10 mouse cellular contexts compared by ENCODE assay signal in genomic region chr15:82298764-82299561, GRCm38 (mm10). TPM values are rescaled to one million over a fixed set of nuclear protein-coding genes. Genes with fewer than 3 reads are reported as not detected.
DNase-seq lines count a peak whose midpoint lies in the region; ATAC-seq and TF ChIP-seq lines count a peak whose summit lies in the region.
"Had no signal": no experiment of that assay in that cellular context is flagged by ENCODE, and none has a peak within 500 bp of the region (broad histone marks: within the 10 kb centered on the region; RNA-seq: fewer than 3 reads in every experiment).

Gene Wbp2nl (plus strand): TSS chr15:82298954.

- H3K4me1 ChIP-seq in forebrain, postnatal 0 days (ENCODE audit: insufficient read depth) = no peaks in the 10 kb centered on the region
- H3K4me1 ChIP-seq in forebrain, embryonic 16.5 days (replicated peaks; ENCODE audit: control insufficient read depth, insufficient read depth, low read length) = peaks cover 6% of the 10 kb centered on the region
- H3K4me1 ChIP-seq in lung, embryonic 15.5 days = no peaks in the 10 kb centered on the region; the same call in 1 of the 2 replicates
- no peaks in the 10 kb centered on the region for H3K4me1 ChIP-seq in lung, adult 2 months (ENCODE audit: control insufficient read depth, insufficient read depth, low read length)
- no peaks in the 10 kb centered on the region for H3K4me1 ChIP-seq in stomach, postnatal 0 days (replicated peaks; ENCODE audit: control insufficient read depth, insufficient read depth)

- H3K27me3 ChIP-seq in forebrain, postnatal 0 days (ENCODE audit: insufficient read depth, low read length) = no peaks in the 10 kb centered on the region
- H3K27me3 ChIP-seq in forebrain, embryonic 16.5 days (replicated peaks; ENCODE audit: control insufficient read depth, insufficient read depth, low read length) = no peaks in the 10 kb centered on the region
- no peaks in the 10 kb centered on the region for H3K27me3 ChIP-seq in lung, embryonic 15.5 days
- H3K27me3 ChIP-seq in stomach, postnatal 0 days (ENCODE audit: control insufficient read depth, insufficient read depth, low read length) = no peaks in the 10 kb centered on the region

- H3K4me2 ChIP-seq in forebrain, postnatal 0 days (ENCODE audit: low read depth) = no peak within 1 kb of the TSS
- H3K4me2 ChIP-seq in forebrain, embryonic 16.5 days (ENCODE audit: low read length) = no peak within 1 kb of the TSS
- peak within 1 kb of the TSS; percentile 35; the same call in 1 of the 2 replicates for H3K4me2 ChIP-seq in lung, embryonic 15.5 days
- no peak within 1 kb of the TSS for H3K4me2 ChIP-seq in stomach, postnatal 0 days (replicated peaks; ENCODE audit: low read depth)

- no peaks in the 10 kb centered on the region for H3K36me3 ChIP-seq in forebrain, postnatal 0 days (ENCODE audit: insufficient read depth)
- no peaks in the 10 kb centered on the region for H3K36me3 ChIP-seq in forebrain, embryonic 16.5 days (ENCODE audit: control insufficient read depth, insufficient read depth)
- no peaks in the 10 kb centered on the region for H3K36me3 ChIP-seq in lung, embryonic 15.5 days
- no peaks in the 10 kb centered on the region for H3K36me3 ChIP-seq in stomach, postnatal 0 days (ENCODE audit: control insufficient read depth, insufficient read depth, low read length)

- 61% methylated on average over 38 of the region's 39 CpGs for WGBS in forebrain, postnatal 0 days
- WGBS in forebrain, embryonic 16.5 days = 62% methylated on average over 39 of the region's 39 CpGs
- WGBS in lung, embryonic 15.5 days = 54% methylated on average over 39 of the region's 39 CpGs
- WGBS in lung, adult 2 months = 59% methylated on average over 39 of the region's 39 CpGs
- 58% methylated on average over 39 of the region's 39 CpGs for WGBS in stomach, postnatal 0 days

- intact Hi-C loops in gastrocnemius, adult 2 months (cut with DNase I) = no loop called here

- H3K9ac ChIP-seq in forebrain, postnatal 0 days = no peak within 1 kb of the TSS
- H3K9ac ChIP-seq in forebrain, embryonic 16.5 days (replicated peaks; ENCODE audit: low read depth, low read length) = no peak within 1 kb of the TSS
- H3K9ac ChIP-seq in lung, embryonic 15.5 days = no peak within 1 kb of the TSS
- H3K9ac ChIP-seq in stomach, postnatal 0 days (ENCODE audit: low read length) = no peak within 1 kb of the TSS

- TF ChIP-seq CTCF in forebrain, postnatal 0 days (IDR thresholded peaks at IDR 0.05; ENCODE audit: low read depth) = no peak
- no peak for TF ChIP-seq CTCF in lung, adult 2 months (IDR thresholded peaks at IDR 0.05; ENCODE audit: insufficient read depth, low read length)
- TF ChIP-seq CTCF in stomach, postnatal 0 days (IDR thresholded peaks at IDR 0.05; ENCODE audit: low read depth) = no peak
- no peak for TF ChIP-seq CTCF in gastrocnemius, adult 2 months (IDR thresholded peaks at IDR 0.05)

- no peak for TF ChIP-seq POLR2A in lung, adult 2 months (IDR thresholded peaks at IDR 0.05; ENCODE audit: borderline replicate concordance, extremely low read depth, low read depth, low read length)

- peak; percentile 6; the same call in 1 of the 2 replicates for ATAC-seq in forebrain, postnatal 0 days
- ATAC-seq in forebrain, embryonic 16.5 days = no peak
- no peak for ATAC-seq in lung, embryonic 15.5 days (ENCODE audit: borderline replicate concordance, extremely low read depth, low FRiP score, low TSS enrichment)
- no peak for ATAC-seq in stomach, postnatal 0 days (ENCODE audit: low FRiP score, low TSS enrichment)

- H3K27ac ChIP-seq in forebrain, postnatal 0 days (ENCODE audit: low read depth, low read length) = no peak within 1 kb of the TSS
- H3K27ac ChIP-seq in forebrain, embryonic 16.5 days (ENCODE audit: low read length) = no peak within 1 kb of the TSS
- H3K27ac ChIP-seq in lung, embryonic 15.5 days = no peak within 1 kb of the TSS
- no peak within 1 kb of the TSS for H3K27ac ChIP-seq in stomach, postnatal 0 days (replicated peaks)
- no peak within 1 kb of the TSS for H3K27ac ChIP-seq in gastrocnemius, adult 2 months

- DNase-seq in forebrain, postnatal 0 days = no peak
- DNase-seq in lung, adult 2 months = no peak
- peak; percentile 59 for DNase-seq in liver
- DNase-seq in stomach, postnatal 0 days (ENCODE audit: low spot score) = peak; percentile 35
- DNase-seq in cerebellum, adult 11-12 months = no peak
- no peak for DNase-seq in gastrocnemius, adult 2 months

- no peaks in the 10 kb centered on the region for H3K9me3 ChIP-seq in forebrain, postnatal 0 days (ENCODE audit: low read length)
- no peaks in the 10 kb centered on the region for H3K9me3 ChIP-seq in forebrain, embryonic 16.5 days (ENCODE audit: control insufficient read depth, low read length)
- no peaks in the 10 kb centered on the region for H3K9me3 ChIP-seq in lung, embryonic 15.5 days
- no peaks in the 10 kb centered on the region for H3K9me3 ChIP-seq in stomach, postnatal 0 days (ENCODE audit: control insufficient read depth, low read length)

- TF ChIP-seq EP300 in stomach, postnatal 0 days (optimal IDR thresholded peaks at IDR 0.05) = no peak

- H3K4me3 ChIP-seq in forebrain, postnatal 0 days (ENCODE audit: low read depth, low read length) = no peak within 1 kb of the TSS
- no peak within 1 kb of the TSS for H3K4me3 ChIP-seq in forebrain, embryonic 16.5 days (replicated peaks; ENCODE audit: low read length)
- no peak within 1 kb of the TSS for H3K4me3 ChIP-seq in lung, embryonic 15.5 days
- no peak within 1 kb of the TSS for H3K4me3 ChIP-seq in lung, adult 2 months (replicated peaks; ENCODE audit: extremely low read depth, low read depth, low read length)
- no peak within 1 kb of the TSS for H3K4me3 ChIP-seq in stomach, postnatal 0 days (ENCODE audit: low read depth, low read length)
- no peak within 1 kb of the TSS for H3K4me3 ChIP-seq in gastrocnemius, adult 2 months

RNA-seq across cellular contexts. Expression of gene Wbp2nl, which starts in this region (rescaled TPM):
- total RNA-seq in forebrain, postnatal 0 days (2014; rRNA removed) = 0.38 and 1.00 TPM in 2 replicates
- 0.42 and 0.59 TPM in 2 replicates for polyA plus RNA-seq in forebrain, postnatal 0 days (2015; fragmentation: Nextera tagmentation; extraction: Ambion mirVana)
- 0.15 TPM in 1 of 2 replicates, not detected in the other for polyA plus RNA-seq in forebrain, embryonic 16.5 days (2015; fragmentation: Nextera tagmentation; extraction: Ambion mirVana)
- polyA plus RNA-seq in lung, embryonic 15.5 days (2015; fragmentation: Nextera tagmentation; extraction: Ambion mirVana) = 0.37 and 0.40 TPM in 2 replicates
- not detected in 2 replicates for polyA plus RNA-seq in lung, adult 2 months (2012; rRNA removed)
- 0.08 and 0.11 TPM in 2 replicates for polyA plus RNA-seq in stomach, postnatal 0 days (2015; fragmentation: Nextera tagmentation; extraction: Ambion mirVana)
- total RNA-seq in gastrocnemius, adult 2 months (2021) = not detected
- total RNA-seq: left cerebral cortex, postnatal 14 days; neutrophil, adult 5-6 weeks had no signal

Comparison
In these comparisons a context has a peak if more than half of its experiments do, and no peak if none do; other contexts are left out.
1. Peak in ATAC-seq in forebrain, postnatal 0 days; RNA of the gene not detected or under 1 TPM.
2. Peak in DNase-seq in stomach, postnatal 0 days; RNA of the gene not detected or under 1 TPM.